ENCODE assay signal across 26 mouse cellular contexts in genomic region chr2:91062779-91063606, GRCm38 (mm10). TPM values are rescaled to one million over a fixed set of nuclear protein-coding genes. Genes with fewer than 3 reads are reported as not detected.
DNase-seq lines count a peak whose midpoint lies in the region; ATAC-seq and TF ChIP-seq lines count a peak whose summit lies in the region.
"Had no signal": no experiment of that assay in that cellular context is flagged by ENCODE, and none has a peak within 500 bp of the region (broad histone marks: within the 10 kb centered on the region; RNA-seq: fewer than 3 reads in every experiment).

No protein-coding gene starts in this region.

- H3K9me3 ChIP-seq in heart, embryonic 10.5 days, result no peaks in the 10 kb centered on the region
- no peaks in the 10 kb centered on the region for H3K9me3 ChIP-seq in heart, embryonic 16.5 days (replicated peaks; ENCODE audit: control insufficient read depth, low read length)
- H3K9me3 ChIP-seq in stomach, embryonic 14.5 days (ENCODE audit: control insufficient read depth, low read depth, low read length), result no peaks in the 10 kb centered on the region
- H3K9me3 ChIP-seq: embryonic facial prominence, embryonic 15.5 days; forebrain, embryonic 15.5 days; hindbrain, embryonic 15.5 days; limb, embryonic 13.5 days; liver, embryonic 15.5 days; midbrain, embryonic 10.5 days had no signal

- 88% methylated on average over 16 of the region's 16 CpGs for WGBS in heart, embryonic 10.5 days
- WGBS in heart, embryonic 16.5 days, result 89% methylated on average over 16 of the region's 16 CpGs
- 88% methylated on average over 16 of the region's 16 CpGs for WGBS in stomach, embryonic 14.5 days

- DNase-seq in heart, embryonic 10.5 days (ENCODE audit: low spot score), result no peak
- DNase-seq in heart, postnatal 14 days, result no peak
- DNase-seq in heart, adult 9 months (ENCODE audit: low spot score in 2 of 2), result no peak
- DNase-seq in layer of hippocampus, adult 2 months (ENCODE audit: low spot score in 2 of 2), result no peak
- no peak for DNase-seq in layer of hippocampus, adult 18-20 months (ENCODE audit: low spot score in 2 of 2)
- DNase-seq in thymus, postnatal 10 days (ENCODE audit: low spot score in 2 of 2), result no peak
- DNase-seq: adrenal gland, postnatal 25 days; cerebellum, adult 8-10 months; cerebellum, postnatal 36 days; embryo, embryonic 11 days; gastrocnemius, postnatal 10 days; kidney, postnatal 14 days; layer of hippocampus, postnatal 36 days; right cerebral cortex, adult 18-20 months; right cerebral cortex, postnatal 4 days had no signal

- no peak for ATAC-seq in heart, embryonic 16.5 days (replicated peaks; ENCODE audit: extremely low read depth, insufficient read depth, low FRiP score)
- no peak for ATAC-seq in stomach, embryonic 14.5 days (ENCODE audit: insufficient number of reproducible peaks, insufficient read depth, low FRiP score, low read depth)
- ATAC-seq: forebrain, embryonic 15.5 days; midbrain, embryonic 16.5 days had no signal

- H3K4me2 ChIP-seq in heart, embryonic 16.5 days (ENCODE audit: low read depth, low read length), result no peak overlapping the region
- H3K4me2 ChIP-seq in stomach, embryonic 14.5 days (replicated peaks; ENCODE audit: low read depth, low read length), result no peak overlapping the region
- H3K4me2 ChIP-seq: embryonic facial prominence, embryonic 15.5 days; forebrain, embryonic 15.5 days; hindbrain, embryonic 15.5 days; limb, embryonic 13.5 days had no signal

- H3K4me3 ChIP-seq in heart, embryonic 10.5 days, result no peak overlapping the region
- no peak overlapping the region for H3K4me3 ChIP-seq in heart, embryonic 16.5 days (ENCODE audit: low read length)
- H3K4me3 ChIP-seq in layer of hippocampus, adult 2 months, result no peak overlapping the region
- no peak overlapping the region for H3K4me3 ChIP-seq in stomach, embryonic 14.5 days (ENCODE audit: low read depth, low read length)
- H3K4me3 ChIP-seq: embryonic facial prominence, embryonic 15.5 days; forebrain, embryonic 15.5 days; hindbrain, embryonic 15.5 days; limb, embryonic 13.5 days; liver, embryonic 15.5 days; midbrain, embryonic 10.5 days had no signal

- no peaks in the 10 kb centered on the region for H3K27me3 ChIP-seq in heart, embryonic 10.5 days (ENCODE audit: insufficient read depth, poor library complexity, severe bottlenecking)
- H3K27me3 ChIP-seq in heart, embryonic 16.5 days (ENCODE audit: control insufficient read depth, insufficient read depth, low read length), result no peaks in the 10 kb centered on the region
- H3K27me3 ChIP-seq in stomach, embryonic 14.5 days (ENCODE audit: control insufficient read depth, insufficient read depth, low read length), result no peaks in the 10 kb centered on the region
- H3K27me3 ChIP-seq: embryonic facial prominence, embryonic 15.5 days; forebrain, embryonic 15.5 days; hindbrain, embryonic 15.5 days; limb, embryonic 13.5 days; liver, embryonic 15.5 days had no signal

- peaks cover 19% of the 10 kb centered on the region for H3K4me1 ChIP-seq in heart, embryonic 10.5 days
- peaks cover 37% of the 10 kb centered on the region for H3K4me1 ChIP-seq in heart, embryonic 16.5 days (ENCODE audit: control insufficient read depth, insufficient read depth, low read length)
- H3K4me1 ChIP-seq in stomach, embryonic 14.5 days (ENCODE audit: control insufficient read depth, insufficient read depth, low read length), result no peaks in the 10 kb centered on the region
- H3K4me1 ChIP-seq: forebrain, embryonic 15.5 days had no signal

- H3K36me3 ChIP-seq in heart, embryonic 10.5 days, result peaks cover 84% of the 10 kb centered on the region
- peaks cover 40% of the 10 kb centered on the region for H3K36me3 ChIP-seq in heart, embryonic 16.5 days (ENCODE audit: control insufficient read depth, insufficient read depth)
- H3K36me3 ChIP-seq in stomach, embryonic 14.5 days (ENCODE audit: control insufficient read depth, insufficient read depth, low read length), result peaks cover 46% of the 10 kb centered on the region

- no peak for TF ChIP-seq CTCF in layer of hippocampus, adult 2 months (conservative IDR thresholded peaks at IDR 0.05)

- 0 out of 2 replicates have a peak overlapping the region, but pooled peaks have one; percentile 6 for H3K27ac ChIP-seq in heart, embryonic 10.5 days
- H3K27ac ChIP-seq in heart, embryonic 16.5 days (ENCODE audit: low read length), result peak overlapping the region; percentile 84
- H3K27ac ChIP-seq in layer of hippocampus, adult 2 months, result peak overlapping the region; percentile 74; the same call in 1 of the 2 replicates
- H3K27ac ChIP-seq in stomach, embryonic 14.5 days (ENCODE audit: low read length), result peak overlapping the region; percentile 10; the same call in 1 of the 2 replicates
- H3K27ac ChIP-seq: forebrain, embryonic 15.5 days; hindbrain, embryonic 15.5 days; limb, embryonic 13.5 days; midbrain, embryonic 10.5 days had no signal

- H3K9ac ChIP-seq in heart, embryonic 16.5 days (ENCODE audit: low read length), result peak overlapping the region; percentile 18
- no peak overlapping the region for H3K9ac ChIP-seq in stomach, embryonic 14.5 days (replicated peaks; ENCODE audit: low read depth, low read length)
- H3K9ac ChIP-seq: embryonic facial prominence, embryonic 15.5 days; forebrain, embryonic 15.5 days; hindbrain, embryonic 15.5 days; limb, embryonic 13.5 days; liver, embryonic 15.5 days had no signal

- intact Hi-C loops in heart, postnatal 14 days (cut with DNase I), result no loop called here

RNA-seq across cellular contexts. Expression of gene Slc39a13, which starts 7.2 kb away (rescaled TPM):
- 32.6 and 37.5 TPM in 2 replicates for polyA plus RNA-seq in heart, embryonic 10.5 days (2016; fragmentation: Nextera tagmentation; extraction: Ambion mirVana)
- total RNA-seq in heart, postnatal 14 days (2021), result 10 to 100 TPM; 24.7 to 25.5 TPM
- 56.9 and 61.3 TPM in 2 replicates for polyA plus RNA-seq in heart, embryonic 16.5 days (2015; fragmentation: Nextera tagmentation; extraction: Ambion mirVana)
- total RNA-seq in layer of hippocampus, adult 2 months (2021), result 10 to 100 TPM; 33.7 to 37.3 TPM
- total RNA-seq in layer of hippocampus, adult 18-20 months (2021), result 10 to 100 TPM; 26.2 to 32.7 TPM
- 42.8 and 45.8 TPM in 2 replicates for polyA plus RNA-seq in stomach, embryonic 14.5 days (2014; fragmentation: Nextera tagmentation; extraction: Ambion mirVana)

RNA-seq across cellular contexts. Expression of gene Psmc3, which starts 9.2 kb away (rescaled TPM):
- 315 and 334 TPM in 2 replicates for polyA plus RNA-seq in heart, embryonic 10.5 days (2016; fragmentation: Nextera tagmentation; extraction: Ambion mirVana)
- 100 to 1,000 TPM; 209 to 211 TPM for total RNA-seq in heart, postnatal 14 days (2021)
- polyA plus RNA-seq in heart, embryonic 16.5 days (2015; fragmentation: Nextera tagmentation; extraction: Ambion mirVana), result 239 and 255 TPM in 2 replicates
- total RNA-seq in layer of hippocampus, adult 2 months (2021), result 100 to 1,000 TPM; 203 to 215 TPM
- 100 to 1,000 TPM; 199 to 219 TPM for total RNA-seq in layer of hippocampus, adult 18-20 months (2021)
- polyA plus RNA-seq in stomach, embryonic 14.5 days (2014; fragmentation: Nextera tagmentation; extraction: Ambion mirVana), result 302 and 313 TPM in 2 replicates

RNA-seq across cellular contexts. Expression of gene Spi1, which starts 19.2 kb away (rescaled TPM):
- 0.99 and 4.1 TPM in 2 replicates for polyA plus RNA-seq in heart, embryonic 10.5 days (2016; fragmentation: Nextera tagmentation; extraction: Ambion mirVana)
- total RNA-seq in heart, postnatal 14 days (2021), result 1 to 10 TPM; 4.1 TPM
- 3.6 and 5.2 TPM in 2 replicates for polyA plus RNA-seq in heart, embryonic 16.5 days (2015; fragmentation: Nextera tagmentation; extraction: Ambion mirVana)
- 1 to 10 TPM; 2.4 to 5.4 TPM for total RNA-seq in layer of hippocampus, adult 2 months (2021)
- 1 to 10 TPM; 2.8 to 4.0 TPM for total RNA-seq in layer of hippocampus, adult 18-20 months (2021)
- 6.0 and 6.1 TPM in 2 replicates for polyA plus RNA-seq in stomach, embryonic 14.5 days (2014; fragmentation: Nextera tagmentation; extraction: Ambion mirVana)

RNA-seq across cellular contexts. Expression of gene Rapsn, which starts 27.6 kb away (rescaled TPM):
- polyA plus RNA-seq in heart, embryonic 10.5 days (2016; fragmentation: Nextera tagmentation; extraction: Ambion mirVana), result 6.6 and 13.8 TPM in 2 replicates
- 10 to 100 TPM; 11.6 to 12.4 TPM for total RNA-seq in heart, postnatal 14 days (2021)
- polyA plus RNA-seq in heart, embryonic 16.5 days (2015; fragmentation: Nextera tagmentation; extraction: Ambion mirVana), result 40.9 and 43.4 TPM in 2 replicates
- total RNA-seq in layer of hippocampus, adult 2 months (2021), result under 1 TPM in 1 of 2 experiments, not detected in 1; 0.31 TPM
- under 1 TPM; 0.23 to 0.57 TPM for total RNA-seq in layer of hippocampus, adult 18-20 months (2021)
- 1.3 and 1.6 TPM in 2 replicates for polyA plus RNA-seq in stomach, embryonic 14.5 days (2014; fragmentation: Nextera tagmentation; extraction: Ambion mirVana)

RNA-seq across cellular contexts. Expression of gene Mybpc3, which starts 55.0 kb away (rescaled TPM):
- polyA plus RNA-seq in heart, embryonic 10.5 days (2016; fragmentation: Nextera tagmentation; extraction: Ambion mirVana), result 450 and 1,030 TPM in 2 replicates
- 1,000 to 10,000 TPM; 1,701 to 1,920 TPM for total RNA-seq in heart, postnatal 14 days (2021)
- polyA plus RNA-seq in heart, embryonic 16.5 days (2015; fragmentation: Nextera tagmentation; extraction: Ambion mirVana), result 1,022 and 1,203 TPM in 2 replicates
- total RNA-seq in layer of hippocampus, adult 2 months (2021), result under 1 TPM in 1 of 2 experiments, not detected in 1; 0.07 TPM
- total RNA-seq in layer of hippocampus, adult 18-20 months (2021), result under 1 TPM; 0.12 to 0.18 TPM
- 0.35 and 0.42 TPM in 2 replicates for polyA plus RNA-seq in stomach, embryonic 14.5 days (2014; fragmentation: Nextera tagmentation; extraction: Ambion mirVana)
- total RNA-seq: adrenal gland, postnatal 25 days had no signal
- polyA plus RNA-seq: forebrain, embryonic 15.5 days; hindbrain, embryonic 15.5 days; intestine, embryonic 14.5 days; limb, embryonic 13.5 days; neural tube, embryonic 14.5 days had no signal

Comparison
In these comparisons a context has a peak if more than half of its experiments do, and no peak if none do; other contexts are left out.
1. H3K27ac ChIP-seq: peak in every context shown above with its lines; median percentile 84 in heart, embryonic 16.5 days; 74 in layer of hippocampus, adult 2 months; 10 in stomach, embryonic 14.5 days; 6 in heart, embryonic 10.5 days.